Mouse (Mus musculus): Measurements from ENCODE around the gene Slc32a1.

- TF ChIP-seq POLR2A (IDR thresholded peaks at IDR 0.05; ENCODE audit: low read depth, low read length) (no peak), CTCF (IDR thresholded peaks at IDR 0.05; ENCODE audit: borderline replicate concordance, insufficient read depth, low read length) (no peak)
These were observed 18.3 kb downstream of the Slc32a1 start for GRCm38 (mm10) chr2:158628858-158629257.
